Mouse (Mus musculus) adrenal gland, adult (tissue): Measurements from ENCODE around the gene Dthd1.

Source experiments
- DNase-seq, 2 experiments: peaks; one replicate each; pipeline ENCODE4 v3.0.0; 2022 to 2023; ENCODE audit warnings: low spot score in 1 of 2; ENCODE audit not compliant: inconsistent age in 2 of 2

Gene Dthd1

DNA sequence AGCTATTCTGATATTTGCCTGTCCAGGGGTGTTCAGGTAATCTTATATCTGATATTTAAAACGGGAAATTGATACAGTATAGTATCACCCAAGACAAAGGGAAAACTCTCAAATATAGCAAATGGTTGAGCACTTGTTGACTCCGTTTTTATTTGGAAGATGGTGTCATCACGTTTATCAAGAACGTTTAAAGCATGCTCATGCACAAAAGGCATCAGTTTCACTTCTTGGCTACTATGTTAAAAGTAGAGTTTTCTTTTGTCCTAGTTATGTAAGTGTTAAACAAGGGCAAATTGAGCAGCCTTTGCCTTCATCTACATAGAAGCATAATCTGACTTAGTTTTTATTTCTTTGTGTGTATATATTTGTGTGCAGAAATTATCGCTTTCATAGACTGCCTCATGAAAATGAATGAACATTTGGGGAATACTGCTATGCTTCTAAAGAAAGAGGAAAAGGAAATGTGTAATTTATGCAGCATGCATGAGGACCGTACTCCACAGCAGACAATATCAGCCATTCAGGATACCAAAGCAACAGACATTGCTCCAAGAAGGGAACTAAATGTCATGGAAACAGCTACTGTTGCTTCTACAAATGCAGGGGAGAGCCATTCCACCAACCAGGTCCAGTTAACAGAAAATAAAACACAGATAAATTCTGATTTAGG is at the start of gene Dthd1:
TSS of gene Dthd1 (plus strand) at position 422 of the 670 bp plus-strand sequence.
- DNase-seq: no peak

- no peak for DNase-seq
Observed at GRCm38 (mm10) chr5:62764161-62764560, 49.5 kb upstream of the Dthd1 start.

GRCm38 (mm10) chr5:62765459-62765783 is 48.2 kb upstream of the Dthd1 start:
- DNase-seq: no peak

DNA sequence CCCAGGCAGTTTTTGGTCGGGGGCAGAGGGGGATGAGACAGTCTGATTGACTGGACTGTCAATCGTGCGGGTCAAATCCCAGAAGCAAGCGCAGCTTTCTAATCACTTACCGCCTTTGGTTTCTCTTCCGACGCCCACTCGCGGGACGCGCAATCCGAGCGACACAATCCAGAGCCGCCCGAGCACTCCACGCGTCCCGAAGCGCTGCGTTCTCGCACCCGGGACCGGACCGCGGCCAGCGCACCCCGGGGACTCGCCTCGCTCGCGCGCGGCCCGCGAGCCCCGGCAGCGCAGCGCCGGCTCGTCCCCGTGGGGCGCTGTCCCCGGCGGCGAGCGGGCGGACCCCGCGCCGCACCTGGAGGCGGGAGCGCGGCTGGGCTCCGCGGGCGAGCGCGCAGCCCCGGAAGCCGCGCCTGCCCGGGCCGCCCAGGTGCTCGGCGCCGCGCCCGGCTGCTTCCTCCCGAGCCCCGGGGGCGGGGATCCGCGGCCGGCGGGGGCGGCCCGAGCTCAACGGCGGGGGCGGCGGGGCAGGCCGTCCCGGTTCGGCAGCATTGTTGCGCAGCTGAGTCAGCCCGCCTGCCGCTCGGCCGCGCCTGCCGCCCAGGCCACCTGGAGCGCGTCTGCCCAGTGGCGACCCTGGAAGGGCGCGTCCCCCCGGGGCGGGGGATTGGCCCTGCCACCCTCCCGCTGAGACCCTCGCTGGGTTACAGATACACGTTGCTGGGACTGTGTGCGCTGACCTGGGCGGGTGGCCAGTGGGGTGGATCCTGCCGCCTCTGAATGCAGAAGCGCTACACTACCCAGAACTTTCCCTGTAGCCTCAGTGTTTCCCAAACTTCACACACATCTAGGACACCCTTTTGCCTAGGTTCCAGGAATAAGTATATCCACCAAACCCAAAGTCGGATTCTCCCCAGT is 47.6 kb upstream of the Dthd1 start, which contains the start of gene Arap2:
TSS of gene Arap2 (minus strand) at position 376 of the 918 bp plus-strand sequence.
- DNase-seq: peak; percentile 66 to 83

DNA sequence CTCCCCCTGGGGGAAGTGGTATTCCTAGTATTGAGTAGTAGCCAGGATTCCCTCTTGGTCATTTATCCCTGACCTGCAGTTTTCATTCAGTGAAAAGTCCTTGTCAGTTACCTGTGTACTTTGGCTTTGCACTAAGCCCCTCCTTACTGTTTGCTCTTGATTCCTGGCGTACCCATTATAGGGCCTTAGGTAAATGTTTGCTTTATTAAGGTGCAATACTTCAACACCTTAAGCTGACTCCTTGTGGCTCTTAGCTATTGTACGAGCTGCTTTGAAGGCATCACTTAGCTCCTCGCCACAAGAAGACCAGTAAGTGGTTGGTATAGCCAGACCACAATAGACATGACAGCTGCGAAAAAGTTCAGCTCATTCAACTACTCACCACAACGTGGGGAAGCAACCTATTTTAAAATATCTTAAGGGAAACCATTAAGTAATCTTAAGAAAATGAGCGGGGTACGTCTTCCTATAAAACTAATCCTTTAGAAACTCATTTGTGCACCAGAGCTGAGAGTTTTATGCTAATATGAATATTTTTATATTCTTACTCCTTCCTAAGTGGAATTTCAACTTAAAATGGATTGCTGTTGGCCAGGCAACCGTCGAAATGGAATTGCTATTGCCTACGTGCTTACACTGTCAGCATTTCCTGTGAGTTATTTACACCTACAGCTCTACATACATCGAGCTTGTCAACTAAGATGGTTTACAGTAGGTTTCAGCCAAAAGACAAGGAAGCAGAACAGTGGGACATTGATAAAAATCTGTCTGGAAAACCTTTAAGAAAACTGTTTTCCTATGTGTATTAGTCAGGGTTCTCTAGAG is 41.6 kb upstream of the Dthd1 start:
- no peak for DNase-seq

GRCm38 (mm10) chr5:62777804-62778203 is 35.8 kb upstream of the Dthd1 start:
- DNase-seq: no peak

GRCm38 (mm10) chr5:62778682-62779081 is 34.9 kb upstream of the Dthd1 start:
- no peak for DNase-seq

DNA sequence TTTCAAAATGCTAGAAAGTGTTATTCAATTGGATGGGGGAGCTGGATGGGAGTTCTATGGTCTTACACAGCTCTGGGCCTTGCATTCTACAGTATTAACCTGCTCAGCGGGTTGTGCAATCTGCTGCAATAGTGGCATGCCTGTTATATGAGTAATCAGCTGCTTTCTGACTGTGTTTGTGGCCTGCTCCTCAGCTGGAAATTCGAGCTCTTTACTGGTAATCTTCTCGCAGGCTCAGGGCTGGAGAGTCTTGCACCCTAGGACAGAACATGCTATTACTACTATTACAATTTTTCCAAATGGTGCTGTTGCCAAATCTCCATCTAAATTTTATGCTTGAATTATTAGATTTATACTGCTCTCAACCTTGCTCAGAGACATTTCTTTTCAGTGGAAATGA is 26.8 kb upstream of the Dthd1 start:
- peak in 1 of 2 experiments; percentile 62 for DNase-seq

GRCm38 (mm10) chr5:62790921-62791564 is 22.6 kb upstream of the Dthd1 start:
- no peak for DNase-seq

DNA sequence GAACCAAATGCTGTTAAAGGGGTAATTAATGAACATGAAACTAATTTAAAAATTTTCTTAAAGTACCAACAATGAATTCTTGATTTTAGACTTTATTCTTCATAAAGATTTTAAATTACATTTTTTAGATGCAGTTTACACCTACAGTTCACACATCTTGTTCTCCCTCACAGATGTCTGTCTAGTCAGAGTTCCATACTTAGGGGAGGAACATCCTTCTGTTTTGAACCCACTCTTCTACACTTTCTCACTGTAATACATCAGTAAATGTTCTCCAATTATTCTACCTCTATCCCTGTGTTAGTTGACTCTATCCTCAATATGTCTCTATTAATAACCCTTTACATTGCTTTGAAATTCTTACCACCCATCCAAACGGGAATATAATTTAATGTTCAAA is 20.8 kb upstream of the Dthd1 start:
- DNase-seq: no peak

DNA sequence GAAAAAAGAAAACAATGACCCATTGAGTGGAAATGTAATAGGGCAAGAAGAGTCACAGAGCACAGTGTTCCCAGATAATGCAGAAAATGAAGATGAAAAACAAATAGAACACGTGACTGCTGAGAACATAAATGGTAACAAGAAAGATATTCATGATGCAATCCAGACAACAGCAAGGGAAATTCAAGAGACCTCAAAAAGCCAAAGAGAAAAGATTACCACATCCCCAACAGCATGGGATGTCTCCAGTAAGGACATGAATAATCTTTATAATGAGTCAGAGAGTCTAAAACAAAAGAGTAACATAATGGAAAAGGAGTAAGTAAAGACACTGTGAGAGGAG is 420 bp downstream of the Dthd1 start:
- DNase-seq: no peak

- DNase-seq: no peak
Observed at GRCm38 (mm10) chr5:62815741-62816140, 2.1 kb downstream of the Dthd1 start.

DNA sequence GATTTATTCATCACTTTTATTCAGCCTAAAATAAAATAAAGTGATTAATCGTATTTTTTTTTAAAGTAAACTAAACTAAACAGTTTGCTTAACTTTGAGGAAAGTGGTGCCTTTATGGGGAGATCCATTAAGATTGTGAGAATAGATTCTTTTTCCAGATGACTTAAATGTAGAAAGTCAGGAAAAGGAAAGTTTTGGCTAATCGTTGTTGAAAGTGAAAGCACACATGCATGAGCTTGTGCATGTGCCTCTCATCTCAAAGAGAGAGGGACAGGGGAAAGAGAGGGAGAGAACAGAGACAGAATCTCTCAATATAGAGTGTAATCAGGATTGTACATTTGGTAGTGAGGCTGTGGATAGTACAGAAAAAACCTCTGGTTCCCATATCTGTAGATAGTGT is 5.9 kb downstream of the Dthd1 start:
- DNase-seq: no peak

GRCm38 (mm10) chr5:62820363-62821271 is 7.0 kb downstream of the Dthd1 start:
- peak in 1 of 2 experiments; percentile 33 for DNase-seq

- DNase-seq: no peak
Observed at GRCm38 (mm10) chr5:62842955-62843730, 29.5 kb downstream of the Dthd1 start.

DNA sequence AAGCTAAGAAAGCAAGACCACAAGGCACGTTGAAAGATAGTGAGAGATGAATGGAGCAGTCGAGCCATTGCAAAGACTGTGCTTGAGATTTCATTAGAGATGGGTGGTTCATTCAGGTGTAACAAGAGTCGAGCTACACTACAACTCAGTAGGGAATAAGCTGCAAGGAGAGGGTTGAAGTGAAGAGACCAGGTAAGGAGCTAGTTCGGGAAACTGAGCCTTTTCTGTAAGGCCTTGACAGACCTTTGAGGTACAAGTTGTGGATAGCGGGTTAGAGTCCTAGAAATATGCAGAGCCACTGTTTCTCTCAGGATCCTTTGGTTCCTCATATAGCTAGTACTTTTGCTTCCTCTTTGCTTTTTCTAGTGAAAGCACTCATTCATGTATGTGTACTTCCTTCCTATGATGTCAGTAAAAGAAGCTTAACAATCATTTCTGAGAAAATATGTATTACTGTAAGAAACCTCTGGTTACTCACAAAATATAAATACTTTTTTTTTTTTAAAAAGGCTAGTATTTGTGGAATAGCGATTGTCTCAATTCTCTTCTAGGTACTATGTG is 33.0 kb downstream of the Dthd1 start:
- DNase-seq: no peak

DNA sequence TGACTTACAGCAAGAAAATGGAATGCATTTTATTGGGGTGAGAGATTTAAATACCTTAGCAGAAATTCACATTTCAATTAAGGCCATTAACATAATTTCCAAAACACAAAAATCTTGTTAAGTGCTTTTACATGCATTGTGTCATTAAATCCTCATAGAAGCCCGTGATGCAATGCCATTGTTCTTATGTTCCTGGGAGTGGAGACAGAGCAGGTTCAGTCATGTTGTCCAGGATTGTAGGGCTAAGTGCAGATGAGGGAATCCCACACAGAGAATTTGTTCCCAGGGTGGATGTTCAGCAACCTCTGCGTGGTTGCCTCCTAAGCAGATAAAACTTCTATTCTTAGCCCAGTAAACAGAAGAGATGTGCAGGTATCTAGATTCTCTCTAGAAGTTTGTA is 37.7 kb downstream of the Dthd1 start:
- DNase-seq: no peak

- no peak for DNase-seq
Observed at GRCm38 (mm10) chr5:62854361-62854844, 40.8 kb downstream of the Dthd1 start.

GRCm38 (mm10) chr5:62857502-62857901 is 43.9 kb downstream of the Dthd1 start:
- DNase-seq: no peak
